Mouse (Mus musculus): Measurements from ENCODE around the gene Ugt2b36. TPM values are rescaled to one million over a fixed set of nuclear protein-coding genes. Genes with fewer than 3 reads are reported as not detected.
"Not testable (repeated sequence)": the region's sequence is repeated elsewhere in the genome, so short reads cannot be mapped to it uniquely, and the experiment has no call there.

The Ugt2b36 gene
- polyA plus RNA-seq (2014; fragmentation: Nextera tagmentation; extraction: Ambion mirVana) = not detected in 2 replicates

DNA sequence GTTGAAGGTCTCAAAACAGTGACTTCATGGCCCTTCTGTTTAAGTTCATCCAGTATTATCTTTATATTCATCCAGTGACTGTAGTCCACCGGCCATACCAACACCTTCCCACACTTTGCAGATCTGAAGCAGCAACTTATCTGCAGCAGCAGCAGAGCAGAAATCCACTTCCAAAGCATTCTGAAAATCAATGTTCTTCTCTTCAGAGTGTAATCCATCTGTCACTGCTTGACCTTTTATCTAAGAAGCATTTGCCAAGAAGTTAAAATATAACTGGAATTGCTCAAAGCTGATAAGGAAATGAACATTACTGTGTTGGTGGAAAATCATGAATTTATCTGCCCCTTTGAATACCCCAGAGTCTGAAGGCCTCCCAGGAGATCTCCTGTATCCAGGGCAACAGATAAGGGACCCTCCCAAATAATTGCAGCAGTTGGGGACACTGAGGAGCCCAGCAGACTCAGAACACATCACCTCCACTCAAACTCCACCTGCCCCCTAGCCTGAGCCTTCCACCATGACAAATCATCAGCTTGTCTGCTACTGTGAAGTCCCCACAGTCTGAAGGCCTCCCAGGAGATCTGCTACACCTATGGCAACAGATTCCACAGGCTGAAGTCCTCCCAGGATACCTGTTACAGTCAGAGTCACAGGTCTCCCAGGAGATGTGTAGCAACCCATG is at the start of gene Ugt2b36:
TSS of gene Ugt2b36 (minus strand) at position 210 of the 682 bp plus-strand sequence.
- DNase-seq (ENCODE audit: low spot score) (no peak), ATAC-seq (ENCODE audit: insufficient read depth, low FRiP score, low TSS enrichment) (no peak)

DNA sequence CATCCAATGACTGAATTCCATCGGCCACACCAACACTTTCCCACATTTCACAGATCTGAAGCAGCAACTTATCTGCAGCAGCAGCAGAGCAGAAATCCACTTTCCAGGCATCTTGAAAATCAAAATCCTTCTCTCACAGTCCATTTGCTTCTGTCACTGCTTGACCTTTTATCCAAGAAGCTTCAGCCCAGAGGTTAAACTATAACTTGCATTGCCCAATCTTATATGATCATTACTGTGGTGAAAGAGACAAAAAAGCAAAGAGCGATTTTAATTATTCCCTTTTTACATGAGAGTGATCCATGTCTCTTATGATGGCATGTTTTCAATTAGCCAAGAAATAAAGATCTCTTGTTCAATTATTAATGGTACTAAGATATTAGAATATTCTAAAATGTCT is 47.8 kb upstream of the Ugt2b36 start, which contains the start of gene Ugt2b5:
TSS of gene Ugt2b5 (minus strand) at position 123 of the 400 bp plus-strand sequence.
- H3K27me3 ChIP-seq (ENCODE audit: control insufficient read depth, insufficient read depth, low read length); ATAC-seq (ENCODE audit: insufficient read depth, low FRiP score, low TSS enrichment); H3K4me3 ChIP-seq (ENCODE audit: low read depth, low read length); H3K9me3 ChIP-seq (ENCODE audit: control insufficient read depth, low read length); H3K9ac ChIP-seq (ENCODE audit: low read length); H3K27ac ChIP-seq (ENCODE audit: low read depth, low read length); H3K4me2 ChIP-seq (ENCODE audit: low read depth); DNase-seq (ENCODE audit: low spot score); H3K4me1 ChIP-seq (ENCODE audit: control insufficient read depth, insufficient read depth, low read length); H3K36me3 ChIP-seq (ENCODE audit: control insufficient read depth, insufficient read depth, low read length): not testable (repeated sequence)
- WGBS = 95% methylated on average over 1 of the region's 2 CpGs

More for the DNA sequence above, at the start of gene Ugt2b36:
- no peaks in the 10 kb centered on the region for H3K36me3 ChIP-seq (ENCODE audit: control insufficient read depth, insufficient read depth, low read length)
- H3K4me2 ChIP-seq (ENCODE audit: low read depth) = no peak within 1 kb of the TSS
- no peak within 1 kb of the TSS for H3K27ac ChIP-seq (ENCODE audit: low read depth, low read length)
- no peaks in the 10 kb centered on the region for H3K27me3 ChIP-seq (ENCODE audit: control insufficient read depth, insufficient read depth, low read length)
- WGBS = 94% methylated on average over 1 of the region's 1 CpGs
- no peaks in the 10 kb centered on the region for H3K9me3 ChIP-seq (ENCODE audit: control insufficient read depth, low read length)
- H3K4me1 ChIP-seq (ENCODE audit: control insufficient read depth, insufficient read depth, low read length) = no peaks in the 10 kb centered on the region
- no peak within 1 kb of the TSS for H3K9ac ChIP-seq (ENCODE audit: low read length)
- H3K4me3 ChIP-seq (ENCODE audit: low read depth, low read length) = no peak within 1 kb of the TSS

DNA sequence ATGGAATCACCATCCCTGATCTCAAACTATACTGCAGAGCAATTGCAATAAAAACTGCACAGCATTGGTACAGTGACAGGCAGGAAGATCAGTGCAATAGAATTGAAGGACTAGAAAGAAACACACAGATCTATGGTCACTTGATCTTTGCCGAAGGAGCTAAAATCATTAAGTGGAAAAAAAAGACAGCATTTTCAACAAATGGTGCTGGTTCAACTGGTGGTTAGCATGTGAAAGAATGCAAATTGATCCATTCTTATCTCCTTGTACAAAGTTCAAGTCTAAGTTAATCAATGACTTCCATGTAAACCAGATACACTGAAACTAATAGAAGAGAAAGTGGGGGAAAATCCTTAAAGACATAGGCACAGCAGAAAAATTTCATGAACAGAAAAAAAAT is 11.3 kb upstream of the Ugt2b36 start:
- not testable (repeated sequence) for DNase-seq (ENCODE audit: low spot score); H3K9ac ChIP-seq (ENCODE audit: low read length); H3K9me3 ChIP-seq (ENCODE audit: control insufficient read depth, low read length); ATAC-seq (ENCODE audit: insufficient read depth, low FRiP score, low TSS enrichment); H3K4me2 ChIP-seq (ENCODE audit: low read depth); H3K4me3 ChIP-seq (ENCODE audit: low read depth, low read length); H3K36me3 ChIP-seq (ENCODE audit: control insufficient read depth, insufficient read depth, low read length); H3K4me1 ChIP-seq (ENCODE audit: control insufficient read depth, insufficient read depth, low read length); H3K27me3 ChIP-seq (ENCODE audit: control insufficient read depth, insufficient read depth, low read length); H3K27ac ChIP-seq (ENCODE audit: low read depth, low read length)
- WGBS = 90% methylated on average over 1 of the region's 1 CpGs

DNA sequence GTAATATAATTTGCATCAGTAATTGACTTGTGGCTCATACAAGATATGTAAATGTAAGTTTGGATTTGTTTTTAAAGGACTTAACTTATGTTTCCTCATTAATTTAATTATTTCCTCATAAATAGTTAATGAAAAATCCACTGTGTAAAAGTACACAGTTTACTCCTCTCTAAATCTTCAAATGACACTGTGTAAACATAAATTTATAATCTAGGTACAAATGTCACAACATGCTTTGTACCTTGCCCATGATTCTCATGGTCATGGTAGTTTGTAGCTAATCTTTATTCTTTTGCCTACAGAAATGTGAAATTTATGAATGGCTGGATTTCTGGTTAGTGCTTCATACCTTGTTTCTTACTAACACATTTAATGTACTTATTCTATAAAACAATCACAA is 1.2 kb downstream of the Ugt2b36 start:
- Histone ChIP-seq H3K9ac (ENCODE audit: low read length) (no peak overlapping the region), H3K4me2 (ENCODE audit: low read depth) (no peak overlapping the region), H3K27me3 (ENCODE audit: control insufficient read depth, insufficient read depth, low read length) (no peaks in the 10 kb centered on the region), H3K4me1 (ENCODE audit: control insufficient read depth, insufficient read depth, low read length) (no peaks in the 10 kb centered on the region), H3K36me3 (ENCODE audit: control insufficient read depth, insufficient read depth, low read length) (no peaks in the 10 kb centered on the region), H3K27ac (ENCODE audit: low read depth, low read length) (no peak overlapping the region), H3K4me3 (ENCODE audit: low read depth, low read length) (no peak overlapping the region), H3K9me3 (ENCODE audit: control insufficient read depth, low read length) (no peaks in the 10 kb centered on the region)
- ATAC-seq (ENCODE audit: insufficient read depth, low FRiP score, low TSS enrichment) (no peak), DNase-seq (ENCODE audit: low spot score) (no peak)

DNA sequence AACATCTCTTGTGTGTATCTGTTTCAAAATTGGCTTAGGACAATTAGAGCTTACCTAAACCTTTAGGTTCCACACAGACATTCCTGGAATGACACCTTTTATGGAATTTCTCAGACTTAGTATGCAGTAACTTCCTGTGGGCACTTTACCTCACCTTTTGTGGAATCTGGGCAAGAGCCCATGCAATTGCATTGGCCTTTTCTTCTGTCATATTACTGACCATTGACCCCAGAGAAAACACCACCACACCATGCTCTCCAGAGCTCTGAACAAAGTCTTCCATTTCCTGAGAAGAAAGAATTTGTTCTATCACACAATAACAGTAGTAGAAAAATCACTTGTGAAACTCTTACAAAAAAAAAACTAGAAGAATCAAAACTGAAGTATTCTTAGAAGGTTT is 3.1 kb downstream of the Ugt2b36 start:
- Histone ChIP-seq H3K27ac (ENCODE audit: low read depth, low read length) (no peak overlapping the region), H3K9ac (ENCODE audit: low read length) (no peak overlapping the region), H3K27me3 (ENCODE audit: control insufficient read depth, insufficient read depth, low read length) (no peaks in the 10 kb centered on the region), H3K4me3 (ENCODE audit: low read depth, low read length) (no peak overlapping the region), H3K4me1 (ENCODE audit: control insufficient read depth, insufficient read depth, low read length) (no peaks in the 10 kb centered on the region), H3K4me2 (ENCODE audit: low read depth) (no peak overlapping the region), H3K9me3 (ENCODE audit: control insufficient read depth, low read length) (no peaks in the 10 kb centered on the region), H3K36me3 (ENCODE audit: control insufficient read depth, insufficient read depth, low read length) (no peaks in the 10 kb centered on the region)
- no peak for DNase-seq (ENCODE audit: low spot score)
- no peak for ATAC-seq (ENCODE audit: insufficient read depth, low FRiP score, low TSS enrichment)

DNA sequence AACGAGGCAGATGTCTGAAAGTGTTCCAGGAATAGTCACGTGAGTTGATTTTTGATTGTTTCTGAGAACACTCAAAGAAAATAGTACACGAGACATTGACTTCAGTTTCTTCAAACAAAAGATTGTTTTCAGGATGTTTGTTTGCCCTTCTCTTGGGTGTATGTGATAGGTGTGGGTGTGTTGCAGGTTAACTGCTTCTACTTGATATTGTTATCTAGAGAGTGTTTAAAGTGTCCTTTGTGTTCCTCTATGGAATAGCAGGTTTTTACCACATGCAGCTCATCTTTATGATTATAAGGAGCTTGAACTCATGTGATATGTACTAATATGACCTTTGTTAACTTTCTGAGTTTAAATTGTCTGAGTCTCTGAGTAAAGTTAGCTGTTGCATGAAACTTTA is 6.1 kb downstream of the Ugt2b36 start:
- no peak overlapping the region for H3K27ac ChIP-seq (ENCODE audit: low read depth, low read length)
- H3K4me3 ChIP-seq (ENCODE audit: low read depth, low read length) = no peak overlapping the region
- no peaks in the 10 kb centered on the region for H3K4me1 ChIP-seq (ENCODE audit: control insufficient read depth, insufficient read depth, low read length)
- no peaks in the 10 kb centered on the region for H3K9me3 ChIP-seq (ENCODE audit: control insufficient read depth, low read length)
- 80% methylated on average over 3 of the region's 3 CpGs for WGBS
- ATAC-seq (ENCODE audit: insufficient read depth, low FRiP score, low TSS enrichment) (no peak), DNase-seq (ENCODE audit: low spot score) (no peak)
- no peak overlapping the region for H3K9ac ChIP-seq (ENCODE audit: low read length)
- no peaks in the 10 kb centered on the region for H3K36me3 ChIP-seq (ENCODE audit: control insufficient read depth, insufficient read depth, low read length)
- no peaks in the 10 kb centered on the region for H3K27me3 ChIP-seq (ENCODE audit: control insufficient read depth, insufficient read depth, low read length)
- no peak overlapping the region for H3K4me2 ChIP-seq (ENCODE audit: low read depth)

DNA sequence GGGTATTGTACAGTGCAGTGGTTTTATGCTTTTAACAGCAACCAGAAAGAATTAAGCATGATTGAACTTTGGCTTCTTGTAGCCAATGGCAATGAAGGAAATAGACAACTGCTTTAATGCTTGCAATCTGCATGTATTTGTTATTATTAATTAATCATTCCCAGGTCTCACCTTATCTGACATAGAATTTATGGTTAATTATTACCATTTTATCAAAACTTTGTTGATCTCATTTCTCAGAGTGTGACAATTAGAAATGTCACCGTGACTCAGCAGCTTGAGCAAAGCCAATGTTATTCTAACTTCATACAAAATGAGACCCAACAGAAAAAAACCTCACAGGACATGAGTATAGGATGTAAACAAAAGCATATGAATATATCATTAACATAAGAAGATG is 61.7 kb downstream of the Ugt2b36 start:
- no peak for ATAC-seq (ENCODE audit: insufficient read depth, low FRiP score, low TSS enrichment)
- Histone ChIP-seq H3K36me3 (ENCODE audit: control insufficient read depth, insufficient read depth, low read length) (no peaks in the 10 kb centered on the region), H3K9me3 (ENCODE audit: control insufficient read depth, low read length) (no peaks in the 10 kb centered on the region), H3K4me2 (ENCODE audit: low read depth) (no peak overlapping the region), H3K9ac (ENCODE audit: low read length) (no peak overlapping the region), H3K4me1 (ENCODE audit: control insufficient read depth, insufficient read depth, low read length) (no peaks in the 10 kb centered on the region), H3K4me3 (ENCODE audit: low read depth, low read length) (no peak overlapping the region), H3K27me3 (ENCODE audit: control insufficient read depth, insufficient read depth, low read length) (no peaks in the 10 kb centered on the region), H3K27ac (ENCODE audit: low read depth, low read length) (no peak overlapping the region)
- 96% methylated on average over 1 of the region's 1 CpGs for WGBS
- no peak for DNase-seq (ENCODE audit: low spot score)

DNA sequence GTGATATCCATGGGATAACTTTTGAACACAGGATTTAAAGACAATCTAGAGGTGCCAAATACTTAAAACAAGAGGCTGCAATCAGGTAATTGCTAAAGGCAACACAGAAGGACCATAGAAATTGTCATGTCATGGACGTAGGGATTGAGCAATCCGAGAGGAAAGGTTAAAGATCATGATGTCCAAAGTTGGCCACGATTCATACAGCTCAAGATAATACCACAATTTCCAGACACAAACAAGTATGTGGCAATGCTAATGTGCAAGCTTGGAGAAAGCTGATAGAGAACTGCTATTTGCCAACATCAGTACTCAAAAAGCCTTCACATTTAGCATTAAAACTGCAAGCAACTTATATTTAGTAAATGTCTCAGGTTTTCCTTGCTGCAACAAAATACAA is 65.0 kb downstream of the Ugt2b36 start:
- no peak overlapping the region for H3K4me2 ChIP-seq (ENCODE audit: low read depth)
- no peaks in the 10 kb centered on the region for H3K36me3 ChIP-seq (ENCODE audit: control insufficient read depth, insufficient read depth, low read length)
- H3K9me3 ChIP-seq (ENCODE audit: control insufficient read depth, low read length) = no peaks in the 10 kb centered on the region
- H3K4me3 ChIP-seq (ENCODE audit: low read depth, low read length) = no peak overlapping the region
- DNase-seq (ENCODE audit: low spot score) (no peak), ATAC-seq (ENCODE audit: insufficient read depth, low FRiP score, low TSS enrichment) (no peak)
- H3K4me1 ChIP-seq (ENCODE audit: control insufficient read depth, insufficient read depth, low read length) = no peaks in the 10 kb centered on the region
- H3K27ac ChIP-seq (ENCODE audit: low read depth, low read length) = no peak overlapping the region
- no peaks in the 10 kb centered on the region for H3K27me3 ChIP-seq (ENCODE audit: control insufficient read depth, insufficient read depth, low read length)
- WGBS = 83% methylated on average over 3 of the region's 3 CpGs
- no peak overlapping the region for H3K9ac ChIP-seq (ENCODE audit: low read length)

Measured in neural tube, embryonic 11.5 days (tissue).